Mouse (Mus musculus): ENCODE measurements around the gene Snap47. TPM values are rescaled to one million over a fixed set of nuclear protein-coding genes. Genes with fewer than 3 reads are reported as not detected.

Snap47 gene
- polyA plus RNA-seq, 1 experiment from 2014 or later: 111 TPM

Other genes with a start within 250 kb of the Snap47 start
- 123 and 130 TPM in 2 replicates for gene Mrpl55, start 248.7 kb downstream of the Snap47 start, polyA plus RNA-seq (2016; fragmentation: Nextera tagmentation; extraction: Ambion mirVana)
- gene 2310033P09Rik, start 242.9 kb downstream of the Snap47 start, polyA plus RNA-seq (2016; fragmentation: Nextera tagmentation; extraction: Ambion mirVana): 44.8 and 46.8 TPM in 2 replicates
- 613 and 629 TPM in 2 replicates for gene Arf1, start 222.9 kb downstream of the Snap47 start, polyA plus RNA-seq (2016; fragmentation: Nextera tagmentation; extraction: Ambion mirVana)
- 8.4 and 11.8 TPM in 2 replicates for gene Wnt3a, start 160.4 kb downstream of the Snap47 start, polyA plus RNA-seq (2016; fragmentation: Nextera tagmentation; extraction: Ambion mirVana)
- gene Wnt9a, start 144.3 kb downstream of the Snap47 start, polyA plus RNA-seq (2016; fragmentation: Nextera tagmentation; extraction: Ambion mirVana): 9.9 and 10.9 TPM in 2 replicates
- gene Prss38, start 75.5 kb downstream of the Snap47 start, polyA plus RNA-seq (2016; fragmentation: Nextera tagmentation; extraction: Ambion mirVana): not detected in 2 replicates
- gene Jmjd4, start 1.1 kb downstream of the Snap47 start, polyA plus RNA-seq (2016; fragmentation: Nextera tagmentation; extraction: Ambion mirVana): 19.7 and 20.9 TPM in 2 replicates
- gene Zfp867, start 21.3 kb upstream of the Snap47 start, polyA plus RNA-seq (2016; fragmentation: Nextera tagmentation; extraction: Ambion mirVana): 8.9 and 9.3 TPM in 2 replicates
- gene Zkscan17, start 75.6 kb upstream of the Snap47 start, polyA plus RNA-seq (2016; fragmentation: Nextera tagmentation; extraction: Ambion mirVana): 43.1 and 44.2 TPM in 2 replicates
- 0.04 TPM in 1 of 2 replicates, not detected in the other for gene Nlrp3, start 90.4 kb upstream of the Snap47 start, polyA plus RNA-seq (2016; fragmentation: Nextera tagmentation; extraction: Ambion mirVana)
- not detected in 2 replicates for gene Olfr222, start 125.0 kb upstream of the Snap47 start, polyA plus RNA-seq (2016; fragmentation: Nextera tagmentation; extraction: Ambion mirVana)
- gene Olfr223, start 142.1 kb upstream of the Snap47 start, polyA plus RNA-seq (2016; fragmentation: Nextera tagmentation; extraction: Ambion mirVana): not detected in 2 replicates
- gene Mprip, start 210.1 kb upstream of the Snap47 start, polyA plus RNA-seq (2016; fragmentation: Nextera tagmentation; extraction: Ambion mirVana): 24.8 and 28.3 TPM in 2 replicates